Mouse (Mus musculus): Measurements from ENCODE around the gene Pinlyp. TPM values are rescaled to one million over a fixed set of nuclear protein-coding genes. Genes with fewer than 3 reads are reported as not detected.

The Pinlyp gene
- polyA plus RNA-seq, 1 experiment from 2014 or later, result 0.19 TPM

GRCm38 (mm10) chr7:24591735-24592134, 45.8 kb upstream of the Pinlyp start:
- Histone ChIP-seq H3K27ac (ENCODE audit: low read length) (no peak overlapping the region), H3K4me2 (replicated peaks; ENCODE audit: low read depth, low read length) (no peak overlapping the region), H3K9me3 (ENCODE audit: low read length) (no peaks in the 10 kb centered on the region), H3K36me3 (ENCODE audit: insufficient read depth, low read length) (no peaks in the 10 kb centered on the region), H3K9ac (replicated peaks; ENCODE audit: low read depth) (no peak overlapping the region), H3K27me3 (replicated peaks; ENCODE audit: insufficient read depth, low read length) (0 out of 2 replicates have a peak, but pooled peaks cover under 1% of the 10 kb centered on the region), H3K4me1 (ENCODE audit: insufficient read depth, low read depth, low read length) (no peaks in the 10 kb centered on the region), H3K4me3 (ENCODE audit: low read depth, low read length) (no peak overlapping the region)
- no peak for TF ChIP-seq EP300 (IDR thresholded peaks at IDR 0.05)
- peak; percentile 14; the same call in 1 of the 2 replicates for TF ChIP-seq CTCF (IDR thresholded peaks at IDR 0.05)
- DNase-seq (ENCODE audit: low spot score) (no peak), ATAC-seq (no peak)
- WGBS, result 50% methylated on average over 5 of the region's 5 CpGs

- Histone ChIP-seq H3K4me2 (replicated peaks; ENCODE audit: low read depth, low read length) (no peak overlapping the region), H3K27me3 (replicated peaks; ENCODE audit: insufficient read depth, low read length) (0 out of 2 replicates have a peak, but pooled peaks cover 9% of the 10 kb centered on the region), H3K36me3 (ENCODE audit: insufficient read depth, low read length) (no peaks in the 10 kb centered on the region), H3K4me3 (ENCODE audit: low read depth, low read length) (no peak overlapping the region), H3K9ac (replicated peaks; ENCODE audit: low read depth) (no peak overlapping the region), H3K27ac (ENCODE audit: low read length) (no peak overlapping the region), H3K9me3 (ENCODE audit: low read length) (no peaks in the 10 kb centered on the region), H3K4me1 (ENCODE audit: insufficient read depth, low read depth, low read length) (no peaks in the 10 kb centered on the region)
- peak; percentile 67 for DNase-seq (ENCODE audit: low spot score)
- ATAC-seq, result peak; percentile 64
- TF ChIP-seq CTCF (IDR thresholded peaks at IDR 0.05), result no peak
- no peak for TF ChIP-seq EP300 (IDR thresholded peaks at IDR 0.05)
- WGBS, result 44% methylated on average over 13 of the region's 13 CpGs
These were observed 42.4 kb upstream of the Pinlyp start for GRCm38 (mm10) chr7:24588336-24588735.

- peak; percentile 52 for ATAC-seq
- H3K36me3 ChIP-seq (ENCODE audit: insufficient read depth, low read length), result no peaks in the 10 kb centered on the region
- no peak for TF ChIP-seq CTCF (IDR thresholded peaks at IDR 0.05)
- no peak for TF ChIP-seq EP300 (IDR thresholded peaks at IDR 0.05)
- H3K4me2 ChIP-seq (replicated peaks; ENCODE audit: low read depth, low read length), result peak within 1 kb of the TSS; percentile 60
- no peaks in the 10 kb centered on the region for H3K9me3 ChIP-seq (ENCODE audit: low read length)
- WGBS, result 9% methylated on average over 24 of the region's 30 CpGs
- H3K27me3 ChIP-seq (replicated peaks; ENCODE audit: insufficient read depth, low read length), result 0 out of 2 replicates have a peak, but pooled peaks cover 9% of the 10 kb centered on the region
- peak; percentile 46 for DNase-seq (ENCODE audit: low spot score)
- no peaks in the 10 kb centered on the region for H3K4me1 ChIP-seq (ENCODE audit: insufficient read depth, low read depth, low read length)
- H3K9ac ChIP-seq (replicated peaks; ENCODE audit: low read depth), result 0 out of 2 replicates have a peak within 1 kb of the TSS, but pooled peaks have one; percentile 16
- peak within 1 kb of the TSS; percentile 27 for H3K4me3 ChIP-seq (ENCODE audit: low read depth, low read length)
- no peak within 1 kb of the TSS for H3K27ac ChIP-seq (ENCODE audit: low read length)
These were observed 41.6 kb upstream of the Pinlyp start, which contains the start of the genes Ethe1 and Zfp575 for GRCm38 (mm10) chr7:24587330-24588105. TSS of gene Ethe1 (plus strand) at chr7:24587543. TSS of gene Zfp575 (minus strand) at chr7:24587641.

DNA sequence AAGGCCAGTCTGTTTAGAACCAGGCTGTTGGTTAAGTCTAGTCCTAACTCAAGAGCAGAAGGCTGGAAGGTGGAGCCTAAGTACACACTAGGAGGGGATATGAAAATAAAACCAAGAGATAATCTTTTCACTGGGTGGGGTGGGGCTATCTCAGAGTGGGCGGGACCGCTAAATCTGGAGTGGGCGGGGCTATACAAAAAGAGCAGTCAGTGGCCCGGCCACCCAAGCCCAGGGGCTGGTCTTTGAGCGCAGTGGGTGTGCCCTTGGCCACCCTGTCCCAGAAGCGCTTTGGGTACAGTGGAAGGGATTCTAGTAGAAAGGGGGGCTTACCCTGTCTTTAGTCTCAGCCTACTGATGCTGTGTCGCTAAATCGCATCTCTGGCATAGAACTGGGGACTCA, 40.9 kb upstream of the Pinlyp start:
- no peaks in the 10 kb centered on the region for H3K9me3 ChIP-seq (ENCODE audit: low read length)
- no peak for TF ChIP-seq EP300 (IDR thresholded peaks at IDR 0.05)
- no peak for TF ChIP-seq CTCF (IDR thresholded peaks at IDR 0.05)
- H3K9ac ChIP-seq (replicated peaks; ENCODE audit: low read depth), result no peak overlapping the region
- no peaks in the 10 kb centered on the region for H3K4me1 ChIP-seq (ENCODE audit: insufficient read depth, low read depth, low read length)
- 13% methylated on average over 8 of the region's 8 CpGs for WGBS
- H3K36me3 ChIP-seq (ENCODE audit: insufficient read depth, low read length), result no peaks in the 10 kb centered on the region
- DNase-seq (ENCODE audit: low spot score), result peak; percentile 45
- H3K27me3 ChIP-seq (replicated peaks; ENCODE audit: insufficient read depth, low read length), result 0 out of 2 replicates have a peak, but pooled peaks cover 9% of the 10 kb centered on the region
- ATAC-seq, result peak; percentile 58
- H3K4me2 ChIP-seq (replicated peaks; ENCODE audit: low read depth, low read length), result peak overlapping the region; percentile 60
- no peak overlapping the region for H3K27ac ChIP-seq (ENCODE audit: low read length)
- peak overlapping the region; percentile 27 for H3K4me3 ChIP-seq (ENCODE audit: low read depth, low read length)

DNA sequence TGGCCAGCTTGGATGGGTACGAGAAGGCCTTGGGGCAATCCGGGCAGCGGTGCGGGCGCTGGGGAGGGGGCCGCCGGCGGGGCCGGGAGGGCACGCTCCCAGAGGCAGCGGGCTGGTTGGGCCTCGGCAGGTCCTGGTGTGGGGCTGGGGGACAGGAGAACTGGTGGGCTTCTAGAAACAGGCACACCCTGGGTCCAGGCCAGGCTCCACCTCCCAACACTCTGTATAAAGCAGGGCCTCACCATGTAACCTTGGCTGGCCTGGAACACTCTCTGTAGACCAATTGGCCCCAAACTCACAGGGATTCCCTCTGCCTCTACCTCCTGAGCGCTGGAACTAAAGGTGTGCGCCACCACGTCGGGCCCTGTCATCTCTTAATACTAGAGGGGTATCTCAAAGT, 40.1 kb upstream of the Pinlyp start:
- Histone ChIP-seq H3K9ac (replicated peaks; ENCODE audit: low read depth) (no peak overlapping the region), H3K27ac (ENCODE audit: low read length) (no peak overlapping the region), H3K4me3 (ENCODE audit: low read depth, low read length) (no peak overlapping the region), H3K4me2 (replicated peaks; ENCODE audit: low read depth, low read length) (no peak overlapping the region), H3K9me3 (ENCODE audit: low read length) (no peaks in the 10 kb centered on the region), H3K4me1 (ENCODE audit: insufficient read depth, low read depth, low read length) (no peaks in the 10 kb centered on the region), H3K36me3 (ENCODE audit: insufficient read depth, low read length) (no peaks in the 10 kb centered on the region), H3K27me3 (replicated peaks; ENCODE audit: insufficient read depth, low read length) (0 out of 2 replicates have a peak, but pooled peaks cover 9% of the 10 kb centered on the region)
- no peak for TF ChIP-seq EP300 (IDR thresholded peaks at IDR 0.05)
- no peak for TF ChIP-seq CTCF (IDR thresholded peaks at IDR 0.05)
- no peak for DNase-seq (ENCODE audit: low spot score)
- 46% methylated on average over 15 of the region's 16 CpGs for WGBS
- no peak for ATAC-seq

- DNase-seq (ENCODE audit: low spot score) (no peak), ATAC-seq (no peak)
- H3K4me2 ChIP-seq (replicated peaks; ENCODE audit: low read depth, low read length), result no peak overlapping the region
- no peaks in the 10 kb centered on the region for H3K9me3 ChIP-seq (ENCODE audit: low read length)
- no peak overlapping the region for H3K9ac ChIP-seq (replicated peaks; ENCODE audit: low read depth)
- 84% methylated on average over 6 of the region's 6 CpGs for WGBS
- 0 out of 2 replicates have a peak, but pooled peaks cover 9% of the 10 kb centered on the region for H3K27me3 ChIP-seq (replicated peaks; ENCODE audit: insufficient read depth, low read length)
- H3K4me3 ChIP-seq (ENCODE audit: low read depth, low read length), result no peak overlapping the region
- H3K36me3 ChIP-seq (ENCODE audit: insufficient read depth, low read length), result no peaks in the 10 kb centered on the region
- TF ChIP-seq CTCF (IDR thresholded peaks at IDR 0.05) (no peak), EP300 (IDR thresholded peaks at IDR 0.05) (no peak)
- no peak overlapping the region for H3K27ac ChIP-seq (ENCODE audit: low read length)
- no peaks in the 10 kb centered on the region for H3K4me1 ChIP-seq (ENCODE audit: insufficient read depth, low read depth, low read length)
These were observed 39.0 kb upstream of the Pinlyp start for GRCm38 (mm10) chr7:24584876-24585275.
